Mouse (Mus musculus) left cerebral cortex, postnatal 14 days (tissue): ENCODE measurements at regions not wholly inside any gene's neighbourhood (a gene's known extent, or its start where the extent isn't known, plus 50 kb on each side); places are given as distances from the start of the nearest gene placed in this dataset.
A peak's percentile ranks its signal among the peaks of the same experiment; 100 is the strongest.
"Not testable (repeated sequence)": the region's sequence is repeated elsewhere in the genome, so short reads cannot be mapped to it uniquely, and the experiment has no call there.

Experiments used
- DNase-seq, 2 experiments: peaks; one replicate each; pipeline ENCODE4 v3.0.0; 2021 to 2022; ENCODE audit warnings: low spot score in 2 of 2, mixed read lengths in 1 of 2
- intact Hi-C: fragments of 180-260 bp; cut with DNase I; formaldehyde crosslinking; loops from one replicate; pipeline ENCODE4 v1.15.1; 2025

- intact Hi-C loops: no loop called here
- no peak for DNase-seq
Measured at GRCm38 (mm10) chr17:41264512-41265222, 329.8 kb upstream of the Cenpq start.

DNA sequence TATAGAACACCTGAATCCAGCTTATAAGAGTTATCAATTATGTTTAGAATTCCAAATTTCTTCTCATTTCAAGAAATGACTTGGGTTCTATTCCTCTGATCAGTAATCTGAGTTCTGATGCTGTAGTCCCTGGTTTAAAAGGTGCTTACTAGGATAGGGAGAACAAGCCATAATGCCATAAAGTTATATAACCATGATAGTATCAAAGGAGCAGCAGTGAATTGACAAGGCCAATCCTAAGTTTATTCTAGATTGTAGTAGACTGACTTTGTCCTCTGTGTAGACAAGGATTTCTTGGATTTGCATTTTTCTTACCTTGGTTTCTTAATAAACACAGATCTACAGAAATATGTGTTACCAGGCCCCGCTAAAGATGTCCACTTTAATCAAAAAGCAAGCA, 326.6 kb upstream of the Cenpq start:
- intact Hi-C loops: no loop called here
- DNase-seq: no peak

DNA sequence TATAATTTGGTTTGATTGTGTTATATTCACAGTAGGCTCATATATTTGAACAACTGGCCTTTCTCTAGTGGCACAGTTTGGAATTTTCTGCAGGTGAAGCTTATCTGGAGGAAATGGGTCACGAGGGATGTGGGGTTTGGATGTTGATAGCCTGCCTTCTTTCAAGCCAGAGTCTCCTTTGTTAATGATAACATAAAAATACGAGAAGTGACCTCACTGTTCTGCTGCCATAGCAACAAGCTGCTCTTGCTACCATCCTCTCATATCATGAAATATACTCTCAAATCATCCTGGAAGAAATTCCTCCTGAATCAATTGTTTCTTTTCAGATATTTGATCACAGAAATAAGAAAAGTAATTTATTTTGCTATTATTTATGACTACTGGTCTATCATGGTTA, 313.6 kb upstream of the Cenpq start:
- intact Hi-C loops: no loop called here
- no peak for DNase-seq

DNA sequence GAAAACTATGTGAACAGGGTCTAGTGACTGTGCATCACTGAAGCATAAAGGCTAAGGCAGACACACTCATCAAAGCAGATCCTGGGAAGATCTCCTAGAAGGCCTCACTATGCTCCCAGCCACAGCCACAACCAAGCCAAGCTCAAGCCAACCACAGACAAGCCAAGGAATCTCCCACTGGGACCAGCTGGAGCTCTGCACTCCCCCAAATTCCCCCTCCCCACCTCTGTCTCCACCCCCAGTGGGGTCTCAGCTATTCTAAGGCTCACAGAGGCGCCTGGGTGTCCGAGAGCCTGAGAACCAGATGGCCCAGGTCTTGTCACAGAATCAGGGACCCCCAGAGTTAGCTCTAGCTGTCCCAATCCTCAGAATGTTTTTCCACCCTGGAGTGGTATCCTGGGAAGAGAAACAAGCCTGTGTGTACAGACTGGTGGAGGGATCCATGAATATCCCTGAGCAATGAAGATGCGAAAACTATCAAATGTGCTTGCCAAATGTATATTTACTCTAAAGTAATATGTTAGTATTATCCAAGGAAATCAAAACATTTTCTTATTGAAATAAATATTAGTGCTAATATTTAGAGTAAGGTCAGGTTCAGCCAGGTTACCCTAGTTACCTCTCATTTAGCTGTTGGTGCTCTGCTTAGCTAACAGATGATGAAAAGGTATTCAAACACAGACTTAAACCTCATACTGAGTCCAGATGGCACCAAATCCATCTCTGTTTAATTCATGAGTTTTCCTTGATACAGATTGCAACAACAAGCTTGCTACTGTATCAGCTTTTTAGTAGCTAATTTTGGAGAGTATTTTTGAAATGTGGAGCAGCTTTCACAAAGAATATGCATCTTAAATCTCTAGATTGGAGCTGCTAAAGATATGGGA, 292.5 kb upstream of the Cenpq start:
- intact Hi-C loops: no loop called here
- DNase-seq: peak in 1 of 2 experiments; percentile 6

- DNase-seq: no peak
- intact Hi-C loops: no loop called here
Measured at GRCm38 (mm10) chr17:41216816-41217215, 282.0 kb upstream of the Cenpq start.

GRCm38 (mm10) chr17:41199417-41199816, 264.6 kb upstream of the Cenpq start:
- DNase-seq, intact Hi-C loops: not testable (repeated sequence)

- DNase-seq, intact Hi-C loops: not testable (repeated sequence)
Measured at GRCm38 (mm10) chr17:41190371-41190770, 255.5 kb upstream of the Cenpq start.

DNA sequence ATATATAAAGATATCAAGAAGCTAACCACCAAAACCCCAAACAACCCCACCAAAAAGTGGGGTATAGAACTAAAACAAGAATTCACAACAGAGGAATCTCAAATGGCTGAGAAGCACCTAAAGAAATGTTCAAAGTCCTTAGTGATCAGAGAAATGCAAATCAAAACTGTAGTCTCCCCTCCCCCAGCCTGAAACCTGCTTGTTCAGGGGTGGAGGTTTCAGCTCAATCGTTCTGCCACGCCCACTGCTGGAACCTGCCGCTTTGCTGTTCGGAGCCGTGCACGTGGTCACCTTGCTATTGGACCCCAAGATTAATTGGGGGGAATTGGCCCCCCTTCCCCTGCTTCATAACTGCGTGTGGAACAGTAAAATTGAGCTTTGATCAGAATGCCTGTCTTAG, 251.8 kb upstream of the Cenpq start:
- intact Hi-C loops, DNase-seq: not testable (repeated sequence)

DNA sequence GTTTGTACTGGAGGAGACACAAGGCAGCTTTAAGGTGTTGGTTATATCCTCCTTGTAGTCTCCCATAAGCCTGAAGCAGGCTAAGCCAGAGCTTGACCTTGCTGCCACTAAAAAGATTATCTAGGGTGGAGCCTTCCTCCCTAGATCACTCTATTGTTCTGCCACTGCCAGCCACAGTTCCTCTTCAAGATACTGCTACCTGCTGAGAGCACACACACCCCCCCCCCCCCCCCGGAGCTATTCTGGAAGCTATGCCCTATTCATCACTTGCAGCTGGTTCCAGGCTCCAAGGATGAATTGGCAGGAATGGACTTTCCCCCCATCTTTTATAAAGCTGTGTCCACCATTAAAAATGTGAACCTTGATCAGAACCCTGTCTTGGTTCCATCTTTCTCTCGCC, 249.9 kb upstream of the Cenpq start:
- DNase-seq: no peak
- intact Hi-C loops: no loop called here

DNA sequence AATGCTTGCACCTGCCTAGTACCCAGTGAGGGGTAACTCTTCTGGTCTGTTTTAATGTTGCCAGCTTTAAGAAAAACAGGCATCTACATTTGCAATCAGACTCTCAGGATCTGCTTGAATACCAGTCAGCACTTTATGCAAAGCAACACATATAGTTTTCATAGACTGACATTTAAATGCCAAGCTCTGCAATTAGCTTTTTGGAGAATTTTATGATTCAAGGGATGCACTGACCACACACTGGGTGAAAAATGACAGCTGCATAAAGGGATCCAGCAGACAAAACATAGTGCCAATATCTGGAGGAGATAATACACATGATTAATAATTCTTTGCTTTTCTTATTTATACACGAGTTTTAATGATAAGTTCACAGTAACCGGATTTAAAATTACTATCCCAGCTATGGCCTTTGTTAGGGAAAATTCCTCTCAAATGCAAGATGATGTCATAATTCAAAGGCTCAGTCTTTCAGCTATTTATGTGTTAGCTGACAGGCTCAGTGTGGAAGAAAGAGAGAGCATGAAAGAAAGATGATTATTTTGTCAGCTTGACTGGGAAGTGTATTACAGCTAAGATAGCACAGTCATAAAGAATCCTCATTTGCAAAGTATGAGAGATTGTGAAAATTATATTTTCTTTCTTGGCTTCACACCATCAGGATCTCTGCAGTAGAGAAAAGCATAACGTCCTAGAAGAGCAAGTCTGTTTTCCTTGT, 219.0 kb upstream of the Cenpq start:
- DNase-seq: peak in 1 of 2 experiments; percentile 16
- intact Hi-C loops: no loop called here

GRCm38 (mm10) chr17:41152427-41152826, 217.6 kb upstream of the Cenpq start:
- intact Hi-C loops: no loop called here
- DNase-seq: no peak

GRCm38 (mm10) chr17:41144523-41144922, 209.7 kb upstream of the Cenpq start:
- intact Hi-C loops: no loop called here
- peak; percentile 9 to 15 for DNase-seq

DNA sequence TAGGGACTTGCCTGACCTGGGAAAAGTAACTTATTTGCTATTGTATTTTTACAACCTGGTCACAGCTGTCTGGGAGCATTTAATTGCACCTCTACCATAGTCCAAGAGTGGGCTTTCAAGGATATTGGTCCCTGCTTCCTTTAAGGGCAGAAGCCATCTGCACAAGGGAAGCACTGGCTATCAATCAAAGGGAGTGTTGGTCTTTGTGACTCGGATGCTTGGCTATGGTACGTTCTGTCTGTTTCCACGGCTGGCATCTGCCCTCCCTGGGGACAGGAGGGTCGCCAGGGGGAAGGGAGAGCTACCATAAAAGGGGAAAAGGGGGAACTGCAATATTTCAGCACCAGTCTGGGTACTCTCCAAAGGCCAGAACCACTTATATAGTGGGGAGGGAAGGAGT, 190.7 kb upstream of the Cenpq start:
- no peak for DNase-seq
- intact Hi-C loops: no loop called here

DNA sequence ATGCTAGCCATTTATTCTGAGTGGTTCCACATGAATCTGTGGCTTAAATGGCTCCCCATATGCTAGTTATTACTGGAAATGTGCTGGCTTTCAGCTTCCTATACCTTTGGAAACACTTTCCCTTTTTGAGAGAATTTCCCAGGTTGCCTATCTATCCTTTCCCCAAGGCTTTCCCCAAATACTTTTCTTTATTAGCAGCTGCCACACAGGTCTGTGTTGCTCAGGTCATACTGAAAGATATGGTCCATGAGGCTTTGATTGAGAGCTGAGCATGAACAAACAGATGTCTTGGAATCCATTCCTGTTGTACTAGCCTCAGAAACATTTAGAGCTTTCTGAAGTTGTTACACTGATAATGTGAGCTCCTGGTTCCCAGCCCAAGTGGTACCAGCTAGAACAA, 188.1 kb upstream of the Cenpq start:
- intact Hi-C loops: no loop called here
- no peak for DNase-seq

- DNase-seq: no peak
- intact Hi-C loops: no loop called here
Measured at GRCm38 (mm10) chr17:41103980-41104379, 169.1 kb upstream of the Cenpq start.

GRCm38 (mm10) chr17:41070874-41071273, 136.0 kb upstream of the Cenpq start:
- no peak for DNase-seq
- intact Hi-C loops: no loop called here
